Mouse (Mus musculus): Measurements from ENCODE around the gene Plekha4. TPM values are rescaled to one million over a fixed set of nuclear protein-coding genes. Genes with fewer than 3 reads are reported as not detected.
A peak's percentile ranks its signal among the peaks of the same experiment; 100 is the strongest.

Plekha4 gene
- polyA plus RNA-seq, 1 experiment from 2014 or later, result 0.50 TPM

GRCm38 (mm10) chr7:45488293-45489204 lies 37.6 kb upstream of the Plekha4 start, which contains the start of gene Dhdh:
Gene Dhdh, minus strand, starts transcription at chr7:45488805.
- ATAC-seq, result peak; percentile 75
- H3K4me2 ChIP-seq, result peak within 1 kb of the TSS; percentile 69
- 7% methylated on average over 38 of the region's 38 CpGs for WGBS
- peaks cover 20% of the 10 kb centered on the region for H3K4me1 ChIP-seq
- peak within 1 kb of the TSS; percentile 44 for H3K4me3 ChIP-seq
- no peaks in the 10 kb centered on the region for H3K27me3 ChIP-seq
- H3K27ac ChIP-seq, result peak within 1 kb of the TSS; percentile 55
- peaks cover 18% of the 10 kb centered on the region for H3K36me3 ChIP-seq (ENCODE audit: poor library complexity, severe bottlenecking)
- H3K9ac ChIP-seq, result peak within 1 kb of the TSS; percentile 65
- no peaks in the 10 kb centered on the region for H3K9me3 ChIP-seq (replicated peaks)

GRCm38 (mm10) chr7:45489578-45489977 lies 36.6 kb upstream of the Plekha4 start:
- WGBS, result 85% methylated on average over 7 of the region's 7 CpGs
- Histone ChIP-seq H3K27ac (no peak overlapping the region), H3K36me3 (ENCODE audit: poor library complexity, severe bottlenecking) (peaks cover 29% of the 10 kb centered on the region), H3K4me1 (peaks cover 20% of the 10 kb centered on the region), H3K9me3 (replicated peaks) (no peaks in the 10 kb centered on the region), H3K4me2 (no peak overlapping the region), H3K27me3 (no peaks in the 10 kb centered on the region), H3K4me3 (no peak overlapping the region), H3K9ac (no peak overlapping the region)
- no peak for ATAC-seq

- no peak for ATAC-seq
Measured at GRCm38 (mm10) chr7:45490822-45491221, 35.3 kb upstream of the Plekha4 start.

GRCm38 (mm10) chr7:45491264-45491663 lies 34.9 kb upstream of the Plekha4 start:
- no peak overlapping the region for H3K9ac ChIP-seq
- H3K36me3 ChIP-seq (ENCODE audit: poor library complexity, severe bottlenecking), result peaks cover 45% of the 10 kb centered on the region
- H3K9me3 ChIP-seq (replicated peaks), result no peaks in the 10 kb centered on the region
- H3K27me3 ChIP-seq, result no peaks in the 10 kb centered on the region
- no peak overlapping the region for H3K27ac ChIP-seq
- H3K4me3 ChIP-seq, result no peak overlapping the region
- ATAC-seq, result no peak
- H3K4me1 ChIP-seq, result peaks cover 20% of the 10 kb centered on the region
- 21% methylated on average over 3 of the region's 3 CpGs for WGBS
- no peak overlapping the region for H3K4me2 ChIP-seq

More at GRCm38 (mm10) chr7:45490822-45491221, 35.3 kb upstream of the Plekha4 start:
- Histone ChIP-seq H3K4me2 (no peak overlapping the region), H3K27me3 (no peaks in the 10 kb centered on the region), H3K9ac (no peak overlapping the region), H3K4me3 (no peak overlapping the region), H3K36me3 (ENCODE audit: poor library complexity, severe bottlenecking) (peaks cover 41% of the 10 kb centered on the region), H3K4me1 (peaks cover 20% of the 10 kb centered on the region), H3K9me3 (replicated peaks) (no peaks in the 10 kb centered on the region), H3K27ac (no peak overlapping the region)
- 61% methylated on average over 9 of the region's 9 CpGs for WGBS

- 94% methylated on average over 8 of the region's 8 CpGs for WGBS
Measured at GRCm38 (mm10) chr7:45492225-45492844, 33.8 kb upstream of the Plekha4 start.

GRCm38 (mm10) chr7:45492951-45493350 lies 33.2 kb upstream of the Plekha4 start:
- Histone ChIP-seq H3K27ac (no peak overlapping the region), H3K9ac (no peak overlapping the region), H3K36me3 (ENCODE audit: poor library complexity, severe bottlenecking) (peaks cover 62% of the 10 kb centered on the region), H3K4me3 (no peak overlapping the region), H3K9me3 (replicated peaks) (no peaks in the 10 kb centered on the region), H3K27me3 (no peaks in the 10 kb centered on the region), H3K4me2 (no peak overlapping the region), H3K4me1 (peaks cover 17% of the 10 kb centered on the region)
- ATAC-seq, result no peak
- 94% methylated on average over 5 of the region's 5 CpGs for WGBS

More at GRCm38 (mm10) chr7:45492225-45492844, 33.8 kb upstream of the Plekha4 start:
- H3K4me3 ChIP-seq, result no peak overlapping the region
- no peak overlapping the region for H3K27ac ChIP-seq
- H3K4me2 ChIP-seq, result no peak overlapping the region
- ATAC-seq, result no peak
- no peaks in the 10 kb centered on the region for H3K9me3 ChIP-seq (replicated peaks)
- H3K27me3 ChIP-seq, result no peaks in the 10 kb centered on the region
- H3K36me3 ChIP-seq (ENCODE audit: poor library complexity, severe bottlenecking), result peaks cover 55% of the 10 kb centered on the region
- peaks cover 20% of the 10 kb centered on the region for H3K4me1 ChIP-seq
- no peak overlapping the region for H3K9ac ChIP-seq

GRCm38 (mm10) chr7:45494548-45494947 lies 31.6 kb upstream of the Plekha4 start:
- ATAC-seq, result no peak
- H3K36me3 ChIP-seq (ENCODE audit: poor library complexity, severe bottlenecking), result peaks cover 77% of the 10 kb centered on the region
- H3K4me2 ChIP-seq, result no peak overlapping the region
- H3K27ac ChIP-seq, result no peak overlapping the region
- H3K9ac ChIP-seq, result no peak overlapping the region
- no peak overlapping the region for H3K4me3 ChIP-seq
- 81% methylated on average over 9 of the region's 9 CpGs for WGBS
- no peaks in the 10 kb centered on the region for H3K27me3 ChIP-seq
- peaks cover 6% of the 10 kb centered on the region for H3K4me1 ChIP-seq
- no peaks in the 10 kb centered on the region for H3K9me3 ChIP-seq (replicated peaks)

- 98% methylated on average over 6 of the region's 6 CpGs for WGBS
- Histone ChIP-seq H3K9ac (no peak overlapping the region), H3K27me3 (no peaks in the 10 kb centered on the region), H3K4me2 (no peak overlapping the region), H3K9me3 (replicated peaks) (no peaks in the 10 kb centered on the region), H3K27ac (no peak overlapping the region), H3K36me3 (ENCODE audit: poor library complexity, severe bottlenecking) (peaks cover 79% of the 10 kb centered on the region), H3K4me3 (no peak overlapping the region), H3K4me1 (no peaks in the 10 kb centered on the region)
- no peak for ATAC-seq
Measured at GRCm38 (mm10) chr7:45498427-45498826, 27.7 kb upstream of the Plekha4 start.

GRCm38 (mm10) chr7:45507583-45507982 lies 18.5 kb upstream of the Plekha4 start:
- peaks cover 15% of the 10 kb centered on the region for H3K4me1 ChIP-seq
- 95% methylated on average over 6 of the region's 6 CpGs for WGBS

GRCm38 (mm10) chr7:45508561-45508960 lies 17.6 kb upstream of the Plekha4 start:
- WGBS, result 89% methylated on average over 6 of the region's 6 CpGs
- peaks cover 24% of the 10 kb centered on the region for H3K36me3 ChIP-seq (ENCODE audit: poor library complexity, severe bottlenecking)
- peaks cover 15% of the 10 kb centered on the region for H3K4me1 ChIP-seq
- no peaks in the 10 kb centered on the region for H3K27me3 ChIP-seq
- H3K4me3 ChIP-seq, result peak overlapping the region; percentile 72; the same call in 1 of the 2 replicates
- 0 out of 2 replicates have a peak overlapping the region, but pooled peaks have one; percentile 88 for H3K9ac ChIP-seq
- no peak for ATAC-seq
- H3K9me3 ChIP-seq (replicated peaks), result no peaks in the 10 kb centered on the region
- no peak overlapping the region for H3K27ac ChIP-seq
- peak overlapping the region; percentile 88; the same call in 1 of the 2 replicates for H3K4me2 ChIP-seq

More at GRCm38 (mm10) chr7:45507583-45507982, 18.5 kb upstream of the Plekha4 start:
- no peak overlapping the region for H3K4me2 ChIP-seq
- H3K27ac ChIP-seq, result no peak overlapping the region
- no peaks in the 10 kb centered on the region for H3K9me3 ChIP-seq (replicated peaks)
- H3K36me3 ChIP-seq (ENCODE audit: poor library complexity, severe bottlenecking), result peaks cover 29% of the 10 kb centered on the region
- no peak overlapping the region for H3K9ac ChIP-seq
- ATAC-seq, result no peak
- no peak overlapping the region for H3K4me3 ChIP-seq
- H3K27me3 ChIP-seq, result no peaks in the 10 kb centered on the region

- H3K27ac ChIP-seq, result no peak overlapping the region
- peak overlapping the region; percentile 72 for H3K4me3 ChIP-seq
- H3K4me2 ChIP-seq, result peak overlapping the region; percentile 88
- peak; percentile 16; the same call in 1 of the 2 replicates for ATAC-seq
- H3K4me1 ChIP-seq, result peaks cover 15% of the 10 kb centered on the region
- WGBS, result 42% methylated on average over 19 of the region's 19 CpGs
- peaks cover 23% of the 10 kb centered on the region for H3K36me3 ChIP-seq (ENCODE audit: poor library complexity, severe bottlenecking)
- H3K27me3 ChIP-seq, result no peaks in the 10 kb centered on the region
- H3K9ac ChIP-seq, result peak overlapping the region; percentile 88
- H3K9me3 ChIP-seq (replicated peaks), result no peaks in the 10 kb centered on the region
Measured at GRCm38 (mm10) chr7:45509181-45509882, 16.8 kb upstream of the Plekha4 start.

All from forebrain, embryonic 13.5 days (tissue).